Mouse (Mus musculus) neural tube, embryonic 13.5 days (tissue): Measurements from ENCODE around the gene Dhx58. TPM values are rescaled to one million over a fixed set of nuclear protein-coding genes. Genes with fewer than 3 reads are reported as not detected.
"Not testable (repeated sequence)": the region's sequence is repeated elsewhere in the genome, so short reads cannot be mapped to it uniquely, and the experiment has no call there.

Experiments used
- ATAC-seq: fragments of 200-750 bp; cut with Nextera tagmentation; 2 replicates; pipeline ENCODE4 v1.8.0; 2017; ENCODE audit warnings: low read depth, mild to moderate bottlenecking, moderate TSS enrichment, moderate library complexity
- H3K27ac ChIP-seq: fragments of 300-500 bp; sonication (generic); replicated peaks from 2 replicates; pipeline ENCODE4 v1.5.1; 2015; ENCODE audit warnings: moderate library complexity, mild to moderate bottlenecking, inconsistent platforms
- H3K27me3 ChIP-seq: fragments of 300-500 bp; sonication (generic); 2 replicates; pipeline ENCODE4 v1.6.1; 2015; ENCODE audit warnings: mild to moderate bottlenecking, inconsistent platforms
- H3K36me3 ChIP-seq: fragments of 300-500 bp; sonication (generic); 2 replicates; pipeline ENCODE4 v1.6.1; 2015; ENCODE audit warnings: mild to moderate bottlenecking, inconsistent platforms
- H3K4me1 ChIP-seq: fragments of 300-500 bp; sonication (generic); replicated peaks from 2 replicates; pipeline ENCODE4 v1.6.1; 2015; ENCODE audit warnings: inconsistent platforms
- H3K4me2 ChIP-seq: fragments of 300-500 bp; sonication (generic); 2 replicates; pipeline ENCODE4 v1.6.1; 2015; ENCODE audit warnings: inconsistent platforms, mild to moderate bottlenecking, moderate library complexity
- H3K4me3 ChIP-seq: fragments of 300-500 bp; sonication (generic); 2 replicates; pipeline ENCODE4 v1.5.1; 2015; ENCODE audit warnings: mild to moderate bottlenecking, inconsistent platforms
- H3K9ac ChIP-seq: fragments of 300-500 bp; sonication (generic); 2 replicates; pipeline ENCODE4 v1.6.1; 2015; ENCODE audit warnings: moderate library complexity, mild to moderate bottlenecking, inconsistent platforms
- H3K9me3 ChIP-seq: fragments of 300-500 bp; sonication (generic); 2 replicates; pipeline ENCODE4 v1.6.1; 2016; ENCODE audit warnings: inconsistent platforms
- WGBS: fragments of 180-500 bp; shearing (Covaris S2); methylation state at CpG from one replicate; pipeline ENCODE4 v1.1.7; 2015; 5-methylcytosine and 5-hydroxymethylcytosine counted together
- polyA plus RNA-seq: library from polyadenylated mRNA; unstranded; fragments of >200 nt; fragmentation: Nextera tagmentation; extraction: Ambion mirVana; gene quantifications from 2 replicates; pipeline ENCODE4 v1.2.1, GENCODE M21; 2015

Dhx58 gene
- polyA plus RNA-seq, 1 experiment from 2014 or later: 4.1 TPM

- not testable (repeated sequence) for H3K36me3 ChIP-seq, H3K4me3 ChIP-seq, H3K4me2 ChIP-seq, H3K9ac ChIP-seq, H3K27ac ChIP-seq, H3K4me1 ChIP-seq, H3K9me3 ChIP-seq, ATAC-seq
- peaks cover 20% of the 10 kb centered on the region for H3K27me3 ChIP-seq
- 47% methylated on average over 3 of the region's 3 CpGs for WGBS
Observed at GRCm38 (mm10) chr11:100655589-100655988, 48.5 kb downstream of the Dhx58 start.

GRCm38 (mm10) chr11:100651748-100652147 lies 52.3 kb downstream of the Dhx58 start:
- Histone ChIP-seq H3K36me3 (no peaks in the 10 kb centered on the region), H3K4me1 (peaks cover 7% of the 10 kb centered on the region), H3K9me3 (no peaks in the 10 kb centered on the region), H3K27me3 (peaks cover 44% of the 10 kb centered on the region), H3K4me2 (no peak overlapping the region), H3K4me3 (no peak overlapping the region), H3K9ac (no peak overlapping the region), H3K27ac (no peak overlapping the region)
- ATAC-seq: no peak
- 39% methylated on average over 3 of the region's 3 CpGs for WGBS

- peaks cover 3% of the 10 kb centered on the region for H3K4me1 ChIP-seq
- no peak overlapping the region for H3K4me3 ChIP-seq
- 19% methylated on average over 8 of the region's 8 CpGs for whole genome bisulfite sequencing
- no peaks in the 10 kb centered on the region for H3K9me3 ChIP-seq
- H3K27ac ChIP-seq: no peak overlapping the region
- no peak overlapping the region for H3K4me2 ChIP-seq
- no peak overlapping the region for H3K9ac ChIP-seq
- H3K27me3 ChIP-seq: peaks cover 44% of the 10 kb centered on the region
- ATAC-seq: no peak
- no peaks in the 10 kb centered on the region for H3K36me3 ChIP-seq
Observed at GRCm38 (mm10) chr11:100651205-100651604, 52.9 kb downstream of the Dhx58 start.

- H3K9ac ChIP-seq: no peak overlapping the region
- peaks cover 11% of the 10 kb centered on the region for H3K4me1 ChIP-seq
- no peak for ATAC-seq
- no peak overlapping the region for H3K4me2 ChIP-seq
- no peak overlapping the region for H3K4me3 ChIP-seq
- no peaks in the 10 kb centered on the region for H3K9me3 ChIP-seq
- H3K27me3 ChIP-seq: peaks cover 44% of the 10 kb centered on the region
- no peaks in the 10 kb centered on the region for H3K36me3 ChIP-seq
- WGBS: 86% methylated on average over 8 of the region's 8 CpGs
- no peak overlapping the region for H3K27ac ChIP-seq
Observed at GRCm38 (mm10) chr11:100648405-100648804, 55.7 kb downstream of the Dhx58 start.

- Histone ChIP-seq H3K4me2 (no peak overlapping the region), H3K36me3 (no peaks in the 10 kb centered on the region), H3K27me3 (peaks cover 31% of the 10 kb centered on the region), H3K9me3 (no peaks in the 10 kb centered on the region), H3K9ac (no peak overlapping the region), H3K4me3 (no peak overlapping the region), H3K4me1 (peaks cover 11% of the 10 kb centered on the region), H3K27ac (no peak overlapping the region)
- 8% methylated on average over 1 of the region's 1 CpGs for WGBS
- ATAC-seq: no peak
Observed at GRCm38 (mm10) chr11:100646265-100646664, 57.8 kb downstream of the Dhx58 start.

Other genes starting within 250 kb of the Dhx58 start
- gene Klhl11, start 231.5 kb downstream of the Dhx58 start, polyA plus RNA-seq: 10.2 and 12.1 TPM in 2 replicates
- gene Acly, start 176.3 kb downstream of the Dhx58 start, polyA plus RNA-seq: 267 and 279 TPM in 2 replicates
- 2.4 and 2.7 TPM in 2 replicates for gene Ttc25, start 158.7 kb downstream of the Dhx58 start, polyA plus RNA-seq
- gene Cnp, start 129.4 kb downstream of the Dhx58 start, polyA plus RNA-seq: 46.0 and 53.2 TPM in 2 replicates
- gene Nkiras2, start 85.0 kb downstream of the Dhx58 start, polyA plus RNA-seq: 109 and 112 TPM in 2 replicates
- gene Dnajc7, start 84.1 kb downstream of the Dhx58 start, polyA plus RNA-seq: 304 and 317 TPM in 2 replicates
- 0.10 and 0.21 TPM in 2 replicates for gene Zfp385c, start 11.8 kb downstream of the Dhx58 start, polyA plus RNA-seq
- 54.7 TPM in 2 replicates for gene Kat2a, start 8.2 kb upstream of the Dhx58 start, polyA plus RNA-seq
- gene Hspb9, start 9.6 kb upstream of the Dhx58 start, polyA plus RNA-seq: 0.43 TPM in 1 of 2 replicates, not detected in the other
- 30.0 and 35.1 TPM in 2 replicates for gene Rab5c, start 33.9 kb upstream of the Dhx58 start, polyA plus RNA-seq
- gene Kcnh4, start 55.7 kb upstream of the Dhx58 start, polyA plus RNA-seq: 4.8 and 5.3 TPM in 2 replicates
- 0.56 TPM in 1 of 2 replicates, not detected in the other for gene Hcrt, start 58.7 kb upstream of the Dhx58 start, polyA plus RNA-seq
- 4.7 and 5.0 TPM in 2 replicates for gene Ghdc, start 66.7 kb upstream of the Dhx58 start, polyA plus RNA-seq
- gene Stat5b, start 146.5 kb upstream of the Dhx58 start, polyA plus RNA-seq: 17.2 TPM in 2 replicates
- gene Stat5a, start 155.1 kb upstream of the Dhx58 start, polyA plus RNA-seq: 1.6 and 1.9 TPM in 2 replicates
- gene Stat3, start 235.3 kb upstream of the Dhx58 start, polyA plus RNA-seq: 72.3 and 82.3 TPM in 2 replicates